Mouse (Mus musculus) heart, embryonic 16.5 days (tissue): Measurements from ENCODE around the gene Gramd1b. TPM values are rescaled to one million over a fixed set of nuclear protein-coding genes. Genes with fewer than 3 reads are reported as not detected.

ENCODE experiments used
- ATAC-seq: fragments of 200-750 bp; cut with Nextera tagmentation; replicated peaks from 2 replicates; pipeline ENCODE4 v1.8.0; 2017; ENCODE audit warnings: moderate number of reproducible peaks; ENCODE audit not compliant: insufficient read depth, low FRiP score; ENCODE audit errors: extremely low read depth
- H3K27ac ChIP-seq: fragments of 300-500 bp; sonication (generic); 2 replicates; pipeline ENCODE4 v1.5.1; 2014; ENCODE audit warnings: mild to moderate bottlenecking, low read length, control low read depth, moderate library complexity
- H3K27me3 ChIP-seq: fragments of 300-500 bp; sonication (generic); 2 replicates; pipeline ENCODE4 v1.6.1; 2014; ENCODE audit warnings: low read length, mixed read lengths; ENCODE audit not compliant: control insufficient read depth, insufficient read depth
- H3K36me3 ChIP-seq: fragments of 300-500 bp; sonication (generic); 2 replicates; pipeline ENCODE4 v1.6.1; 2014; ENCODE audit not compliant: control insufficient read depth, insufficient read depth
- H3K4me1 ChIP-seq: fragments of 300-500 bp; sonication (generic); 2 replicates; pipeline ENCODE4 v1.6.1; 2014; ENCODE audit warnings: low read length, mixed read lengths; ENCODE audit not compliant: control insufficient read depth, insufficient read depth
- H3K4me2 ChIP-seq: fragments of 300-500 bp; sonication (generic); 2 replicates; pipeline ENCODE4 v1.6.1; 2014; ENCODE audit warnings: low read depth, mild to moderate bottlenecking, control low read depth, low read length
- H3K4me3 ChIP-seq: fragments of 300-500 bp; sonication (generic); 2 replicates; pipeline ENCODE4 v1.5.1; 2014; ENCODE audit warnings: mild to moderate bottlenecking, control low read depth, low read length
- H3K9ac ChIP-seq: fragments of 300-500 bp; sonication (generic); 2 replicates; pipeline ENCODE4 v1.6.1; 2014; ENCODE audit warnings: low read length, control low read depth
- H3K9me3 ChIP-seq: fragments of 300-500 bp; sonication (generic); replicated peaks from 2 replicates; pipeline ENCODE4 v1.6.1; 2016; ENCODE audit warnings: low read length; ENCODE audit not compliant: control insufficient read depth
- WGBS: fragments of 180-500 bp; shearing (Covaris S2); extraction: QIAGEN DNeasy Blood & Tissue Kit; methylation state at CpG from one replicate; pipeline ENCODE4 v1.1.7; 2014; 5-methylcytosine and 5-hydroxymethylcytosine counted together
- polyA plus RNA-seq: library from polyadenylated mRNA; unstranded; fragments of >200 nt; fragmentation: Nextera tagmentation; extraction: Ambion mirVana; gene quantifications from 2 replicates; pipeline ENCODE4 v1.2.1, GENCODE M21; 2015

Gene Gramd1b
- polyA plus RNA-seq, 1 experiment from 2014 or later, result 5.9 TPM

DNA sequence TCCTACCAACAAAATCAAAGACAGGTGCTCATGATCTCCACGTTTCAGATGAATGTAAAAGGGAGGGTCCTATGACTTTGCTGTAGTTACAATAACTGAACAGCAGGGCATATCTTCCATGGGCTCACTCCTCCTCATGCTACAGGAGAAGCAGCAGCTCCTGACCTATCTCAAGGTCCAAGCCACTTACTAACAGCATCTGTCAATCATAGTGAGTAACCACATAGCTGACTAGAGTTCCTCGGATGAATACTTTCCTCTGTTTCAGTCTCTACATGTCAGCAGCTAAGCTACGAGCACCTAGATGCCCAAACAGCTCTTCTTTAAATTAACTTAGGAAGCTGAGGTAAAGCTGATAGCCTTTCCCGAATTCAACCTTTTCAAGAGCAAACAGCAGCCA lies 181.6 kb downstream of the Gramd1b start:
- Histone ChIP-seq H3K4me2 (no peak overlapping the region), H3K9me3 (no peaks in the 10 kb centered on the region), H3K36me3 (no peaks in the 10 kb centered on the region), H3K27ac (no peak overlapping the region), H3K27me3 (no peaks in the 10 kb centered on the region), H3K4me3 (no peak overlapping the region), H3K4me1 (peaks cover 13% of the 10 kb centered on the region), H3K9ac (no peak overlapping the region)
- WGBS, result 55% methylated on average over 4 of the region's 4 CpGs
- no peak for ATAC-seq

GRCm38 (mm10) chr9:40348714-40349233 lies 182.4 kb downstream of the Gramd1b start:
- Histone ChIP-seq H3K4me1 (peaks cover 13% of the 10 kb centered on the region), H3K4me2 (no peak overlapping the region), H3K9me3 (no peaks in the 10 kb centered on the region), H3K27me3 (no peaks in the 10 kb centered on the region), H3K9ac (no peak overlapping the region), H3K4me3 (no peak overlapping the region), H3K36me3 (no peaks in the 10 kb centered on the region), H3K27ac (no peak overlapping the region)
- no peak for ATAC-seq
- WGBS, result 91% methylated on average over 8 of the region's 8 CpGs

- Histone ChIP-seq H3K4me2 (peak overlapping the region; percentile 64), H3K27ac (no peak overlapping the region), H3K4me1 (peaks cover 13% of the 10 kb centered on the region), H3K9ac (peak overlapping the region; percentile 44; the same call in 1 of the 2 replicates), H3K4me3 (peak overlapping the region; percentile 39), H3K9me3 (no peaks in the 10 kb centered on the region), H3K36me3 (no peaks in the 10 kb centered on the region), H3K27me3 (no peaks in the 10 kb centered on the region)
- WGBS, result 18% methylated on average over 16 of the region's 16 CpGs
- peak; percentile 43; the same call in 1 of the 2 replicates for ATAC-seq
These were observed 184.8 kb downstream of the Gramd1b start for GRCm38 (mm10) chr9:40346232-40346984.

DNA sequence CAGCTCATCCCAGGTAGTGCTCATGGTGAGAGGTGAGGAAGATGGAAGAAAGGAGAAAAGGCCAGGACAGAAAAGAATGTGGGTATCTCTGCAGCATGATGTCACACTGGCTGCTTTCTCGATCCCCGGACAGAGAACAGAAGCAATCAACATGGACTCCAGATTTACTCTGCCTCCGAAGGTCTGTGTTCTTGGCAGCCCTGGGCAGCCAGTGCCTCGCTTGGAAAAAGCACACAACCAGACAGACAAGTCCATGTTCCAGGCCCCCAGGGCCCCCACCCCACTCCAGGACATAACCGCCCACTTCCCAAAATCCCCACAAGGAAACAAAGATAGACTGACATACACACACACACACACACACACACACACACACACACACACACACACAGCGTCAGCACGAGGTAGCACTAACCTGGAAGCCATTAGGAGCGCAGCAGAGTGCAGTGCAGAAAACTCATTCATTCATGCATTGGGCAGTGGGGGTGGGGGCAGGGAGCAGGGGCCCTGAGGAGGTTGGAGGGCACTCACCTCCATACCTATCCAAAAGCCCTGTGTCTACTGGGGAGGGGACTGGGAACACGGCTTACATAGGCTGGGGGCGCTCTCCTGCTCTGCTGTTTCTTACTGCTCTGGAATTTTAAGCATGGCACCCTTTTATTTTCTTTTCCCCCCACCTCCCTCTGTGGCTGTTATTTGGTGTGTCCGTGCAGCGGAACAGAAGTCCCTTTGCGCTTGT lies 185.5 kb downstream of the Gramd1b start:
- Histone ChIP-seq H3K4me3 (peak overlapping the region; percentile 39), H3K36me3 (no peaks in the 10 kb centered on the region), H3K9me3 (no peaks in the 10 kb centered on the region), H3K4me1 (peaks cover 13% of the 10 kb centered on the region), H3K4me2 (peak overlapping the region; percentile 64), H3K27me3 (no peaks in the 10 kb centered on the region), H3K27ac (no peak overlapping the region), H3K9ac (peak overlapping the region; percentile 44; the same call in 1 of the 2 replicates)
- WGBS, result 31% methylated on average over 13 of the region's 13 CpGs
- ATAC-seq, result peak; percentile 35

GRCm38 (mm10) chr9:40344801-40345492 lies 186.2 kb downstream of the Gramd1b start:
- Histone ChIP-seq H3K36me3 (no peaks in the 10 kb centered on the region), H3K4me2 (no peak overlapping the region), H3K9ac (no peak overlapping the region), H3K4me3 (no peak overlapping the region), H3K27ac (no peak overlapping the region), H3K9me3 (no peaks in the 10 kb centered on the region), H3K27me3 (no peaks in the 10 kb centered on the region), H3K4me1 (peaks cover 13% of the 10 kb centered on the region)
- 53% methylated on average over 10 of the region's 10 CpGs for WGBS
- ATAC-seq, result 0 out of 2 replicates have a peak, but pooled peaks have one; percentile 20

- H3K9ac ChIP-seq, result no peak overlapping the region
- 81% methylated on average over 7 of the region's 7 CpGs for WGBS
- no peak overlapping the region for H3K4me2 ChIP-seq
- H3K4me1 ChIP-seq, result peaks cover 13% of the 10 kb centered on the region
- H3K4me3 ChIP-seq, result no peak overlapping the region
- ATAC-seq, result no peak
- H3K36me3 ChIP-seq, result no peaks in the 10 kb centered on the region
- H3K27me3 ChIP-seq, result no peaks in the 10 kb centered on the region
- H3K9me3 ChIP-seq, result no peaks in the 10 kb centered on the region
- H3K27ac ChIP-seq, result no peak overlapping the region
These were observed 187.4 kb downstream of the Gramd1b start for GRCm38 (mm10) chr9:40343828-40344227.

DNA sequence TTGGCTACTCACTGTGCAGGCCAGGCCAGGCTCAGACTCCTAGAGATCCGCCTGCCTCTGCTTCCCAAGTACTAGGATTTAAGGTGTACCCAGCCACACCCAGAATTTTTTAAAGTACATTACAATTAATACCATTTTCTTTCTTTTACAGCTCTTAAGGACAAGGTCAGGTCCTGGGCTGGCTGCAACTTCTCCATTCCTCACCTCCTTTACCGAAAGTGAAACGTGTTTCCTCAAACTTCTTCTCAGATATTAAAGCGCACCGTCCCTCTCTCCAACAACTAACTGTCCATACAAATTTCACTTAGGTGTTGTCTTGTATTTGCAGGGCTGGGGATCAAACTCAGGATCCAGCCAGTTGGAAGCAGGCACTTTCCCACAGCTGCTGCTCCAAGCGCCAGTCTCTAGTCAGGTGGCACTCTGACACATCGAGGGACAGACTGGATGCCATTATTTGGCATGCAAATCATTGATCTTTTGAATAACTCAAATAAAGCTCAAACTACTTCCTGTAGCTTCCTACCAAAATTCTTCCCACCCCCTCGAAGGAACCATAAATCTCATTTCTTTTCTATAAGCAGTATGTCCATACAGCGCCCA lies 188.0 kb downstream of the Gramd1b start:
- no peak for ATAC-seq
- no peak overlapping the region for H3K4me2 ChIP-seq

GRCm38 (mm10) chr9:40342101-40342500 lies 189.1 kb downstream of the Gramd1b start:
- Histone ChIP-seq H3K27ac (no peak overlapping the region), H3K27me3 (no peaks in the 10 kb centered on the region), H3K9me3 (no peaks in the 10 kb centered on the region), H3K4me2 (no peak overlapping the region), H3K36me3 (no peaks in the 10 kb centered on the region), H3K9ac (no peak overlapping the region), H3K4me1 (peaks cover 17% of the 10 kb centered on the region), H3K4me3 (no peak overlapping the region)
- 79% methylated on average over 7 of the region's 7 CpGs for WGBS
- no peak for ATAC-seq

More for the DNA sequence above, 188.0 kb downstream of the Gramd1b start:
- no peak overlapping the region for H3K4me3 ChIP-seq
- no peaks in the 10 kb centered on the region for H3K27me3 ChIP-seq
- no peak overlapping the region for H3K27ac ChIP-seq
- no peak overlapping the region for H3K9ac ChIP-seq
- H3K4me1 ChIP-seq, result peaks cover 13% of the 10 kb centered on the region
- H3K9me3 ChIP-seq, result no peaks in the 10 kb centered on the region
- 91% methylated on average over 9 of the region's 9 CpGs for whole genome bisulfite sequencing
- H3K36me3 ChIP-seq, result no peaks in the 10 kb centered on the region
